13 mouse cellular contexts compared by ENCODE assay signal in genomic region chr7:25067909-25068656, GRCm38 (mm10). TPM values are rescaled to one million over a fixed set of nuclear protein-coding genes. Genes with fewer than 3 reads are reported as not detected.
DNase-seq lines count a peak whose midpoint lies in the region; ATAC-seq lines count a peak whose summit lies in the region.
"Had no signal": no experiment of that assay in that cellular context is flagged by ENCODE, and none has a peak within 500 bp of the region (broad histone marks: within the 10 kb centered on the region; RNA-seq: fewer than 3 reads in every experiment).

No protein-coding gene starts in this region.

- H3K27me3 ChIP-seq in forebrain, embryonic 10.5 days (ENCODE audit: poor library complexity, severe bottlenecking) = no peaks in the 10 kb centered on the region
- H3K27me3 ChIP-seq in forebrain, embryonic 11.5 days (ENCODE audit: control insufficient read depth, insufficient read depth, low read length) = no peaks in the 10 kb centered on the region
- no peaks in the 10 kb centered on the region for H3K27me3 ChIP-seq in forebrain, embryonic 15.5 days
- no peaks in the 10 kb centered on the region for H3K27me3 ChIP-seq in midbrain, embryonic 13.5 days
- H3K27me3 ChIP-seq: limb, embryonic 15.5 days had no signal

- peaks cover 70% of the 10 kb centered on the region for H3K36me3 ChIP-seq in forebrain, embryonic 10.5 days (replicated peaks)
- peaks cover 15% of the 10 kb centered on the region for H3K36me3 ChIP-seq in forebrain, embryonic 11.5 days (ENCODE audit: control insufficient read depth, insufficient read depth, low read length)
- H3K36me3 ChIP-seq in forebrain, embryonic 15.5 days = peaks cover 49% of the 10 kb centered on the region
- peaks cover 53% of the 10 kb centered on the region for H3K36me3 ChIP-seq in midbrain, embryonic 13.5 days

- H3K9ac ChIP-seq in forebrain, embryonic 11.5 days (ENCODE audit: low read length) = no peak overlapping the region
- no peak overlapping the region for H3K9ac ChIP-seq in forebrain, embryonic 15.5 days (replicated peaks)
- H3K9ac ChIP-seq in midbrain, embryonic 13.5 days (replicated peaks) = peak overlapping the region; percentile 52
- H3K9ac ChIP-seq: limb, embryonic 15.5 days had no signal

- no peak for DNase-seq in forebrain, embryonic 10.5 days (ENCODE audit: extremely low spot score, low spot score)
- DNase-seq in forebrain, embryonic 11.5 days (ENCODE audit: low spot score) = no peak
- peak; percentile 37 to 68 for DNase-seq in adrenal gland, postnatal 36 days
- DNase-seq in ovary, postnatal 36 days (ENCODE audit: low spot score) = no peak
- DNase-seq in heart, adult 8-10 months (ENCODE audit: low spot score) = no peak
- DNase-seq in heart, adult 18-20 months = no peak
- DNase-seq: cerebellum, adult 2 months; heart, postnatal 4 days; spleen, adult 18-20 months had no signal

- H3K4me3 ChIP-seq in forebrain, embryonic 10.5 days = peak overlapping the region; percentile 10; the same call in 1 of the 2 replicates
- no peak overlapping the region for H3K4me3 ChIP-seq in forebrain, embryonic 11.5 days (ENCODE audit: low read depth, low read length)
- 0 out of 2 replicates have a peak overlapping the region, but pooled peaks have one; percentile 8 for H3K4me3 ChIP-seq in forebrain, embryonic 15.5 days
- 0 out of 2 replicates have a peak overlapping the region, but pooled peaks have one; percentile 11 for H3K4me3 ChIP-seq in midbrain, embryonic 13.5 days (replicated peaks)
- H3K4me3 ChIP-seq: heart, embryonic 10.5 days; limb, embryonic 15.5 days had no signal

- no peak overlapping the region for H3K4me2 ChIP-seq in forebrain, embryonic 11.5 days (ENCODE audit: low read depth, low read length, severe bottlenecking)
- peak overlapping the region; percentile 0; the same call in 1 of the 2 replicates for H3K4me2 ChIP-seq in forebrain, embryonic 15.5 days (replicated peaks)
- peak overlapping the region; percentile 77 for H3K4me2 ChIP-seq in midbrain, embryonic 13.5 days (replicated peaks)
- H3K4me2 ChIP-seq: limb, embryonic 15.5 days had no signal

- peaks cover 51% of the 10 kb centered on the region for H3K4me1 ChIP-seq in forebrain, embryonic 10.5 days
- peaks cover 31% of the 10 kb centered on the region for H3K4me1 ChIP-seq in forebrain, embryonic 11.5 days (replicated peaks; ENCODE audit: control insufficient read depth, insufficient read depth, low read length)
- peaks cover 37% of the 10 kb centered on the region for H3K4me1 ChIP-seq in forebrain, embryonic 15.5 days
- peaks cover 43% of the 10 kb centered on the region for H3K4me1 ChIP-seq in midbrain, embryonic 13.5 days (replicated peaks)

- H3K27ac ChIP-seq in forebrain, embryonic 10.5 days = no peak overlapping the region
- H3K27ac ChIP-seq in forebrain, embryonic 11.5 days (ENCODE audit: low read depth, low read length) = no peak overlapping the region
- H3K27ac ChIP-seq in forebrain, embryonic 15.5 days (replicated peaks) = 0 out of 2 replicates have a peak overlapping the region, but pooled peaks have one; percentile 2
- peak overlapping the region; percentile 16; the same call in 1 of the 2 replicates for H3K27ac ChIP-seq in midbrain, embryonic 13.5 days
- H3K27ac ChIP-seq: heart, embryonic 10.5 days; limb, embryonic 15.5 days had no signal

- H3K9me3 ChIP-seq in forebrain, embryonic 10.5 days = no peaks in the 10 kb centered on the region
- H3K9me3 ChIP-seq in forebrain, embryonic 11.5 days (ENCODE audit: control insufficient read depth, low read length) = no peaks in the 10 kb centered on the region
- H3K9me3 ChIP-seq in forebrain, embryonic 15.5 days = no peaks in the 10 kb centered on the region
- no peaks in the 10 kb centered on the region for H3K9me3 ChIP-seq in midbrain, embryonic 13.5 days
- H3K9me3 ChIP-seq: heart, embryonic 10.5 days; limb, embryonic 15.5 days had no signal

- no peak for ATAC-seq in forebrain, embryonic 11.5 days (replicated peaks; ENCODE audit: low FRiP score)
- ATAC-seq in forebrain, embryonic 15.5 days (replicated peaks) = no peak
- 0 out of 2 replicates have a peak, but pooled peaks have one; percentile 13 for ATAC-seq in midbrain, embryonic 13.5 days

- 92% methylated on average over 22 of the region's 22 CpGs for WGBS in forebrain, embryonic 10.5 days
- 85% methylated on average over 22 of the region's 22 CpGs for WGBS in forebrain, embryonic 11.5 days
- WGBS in forebrain, embryonic 15.5 days = 84% methylated on average over 22 of the region's 22 CpGs
- 81% methylated on average over 22 of the region's 22 CpGs for WGBS in midbrain, embryonic 13.5 days

RNA-seq across cellular contexts. Expression of gene Grik5, which starts 4.1 kb away (rescaled TPM):
- 4.4 and 6.8 TPM in 2 replicates for polyA plus RNA-seq in forebrain, embryonic 10.5 days (2016; fragmentation: Nextera tagmentation; extraction: Ambion mirVana)
- 13.6 and 14.0 TPM in 2 replicates for polyA plus RNA-seq in forebrain, embryonic 11.5 days (2014; fragmentation: Nextera tagmentation; extraction: Ambion mirVana)
- total RNA-seq in adrenal gland, postnatal 36 days (2021) = 10 to 100 TPM; 13.4 to 16.9 TPM
- polyA plus RNA-seq in forebrain, embryonic 15.5 days (2015; fragmentation: Nextera tagmentation; extraction: Ambion mirVana) = 15.9 and 17.1 TPM in 2 replicates
- 14.0 and 19.4 TPM in 2 replicates for polyA plus RNA-seq in midbrain, embryonic 13.5 days (2015; fragmentation: Nextera tagmentation; extraction: Ambion mirVana)
- total RNA-seq in heart, adult 8-10 months (2022) = 1 to 10 TPM; 3.7 to 4.5 (median 3.8) TPM
- total RNA-seq in heart, adult 18-20 months (2021) = 1 to 10 TPM; 3.9 to 4.4 TPM

RNA-seq across cellular contexts. Expression of gene Zfp574, which starts 4.3 kb away (rescaled TPM):
- polyA plus RNA-seq in forebrain, embryonic 10.5 days (2016; fragmentation: Nextera tagmentation; extraction: Ambion mirVana) = 41.5 and 42.5 TPM in 2 replicates
- polyA plus RNA-seq in forebrain, embryonic 11.5 days (2014; fragmentation: Nextera tagmentation; extraction: Ambion mirVana) = 34.3 and 38.3 TPM in 2 replicates
- total RNA-seq in adrenal gland, postnatal 36 days (2021) = 10 to 100 TPM; 20.6 to 20.9 TPM
- 35.8 and 40.8 TPM in 2 replicates for polyA plus RNA-seq in forebrain, embryonic 15.5 days (2015; fragmentation: Nextera tagmentation; extraction: Ambion mirVana)
- polyA plus RNA-seq in midbrain, embryonic 13.5 days (2015; fragmentation: Nextera tagmentation; extraction: Ambion mirVana) = 36.1 and 36.4 TPM in 2 replicates
- 10 to 100 TPM in 1 of 4 experiments, 1 to 10 TPM in 3; 7.9 to 10.0 (median 9.0) TPM for total RNA-seq in heart, adult 8-10 months (2022)
- 1 to 10 TPM; 8.3 to 9.9 TPM for total RNA-seq in heart, adult 18-20 months (2021)

Comparison
In these comparisons a context has a peak if more than half of its experiments do, and no peak if none do; other contexts are left out.
1. H3K27ac ChIP-seq: peak in forebrain, embryonic 15.5 days (single experiment) and midbrain, embryonic 13.5 days (single experiment); none in forebrain, embryonic 10.5 days (single experiment) and forebrain, embryonic 11.5 days (single experiment).
2. DNase-seq: peak in adrenal gland, postnatal 36 days (2 of 2); none in forebrain, embryonic 10.5 days (single experiment), forebrain, embryonic 11.5 days (single experiment), ovary, postnatal 36 days (single experiment), heart, adult 8-10 months (single experiment) and heart, adult 18-20 months (0 of 2).